Mouse (Mus musculus) spleen, postnatal 4 days (tissue): ENCODE measurements at regions not wholly inside any gene's neighbourhood (a gene's known extent, or its start where the extent isn't known, plus 50 kb on each side); places are given as distances from the start of the nearest gene placed in this dataset.

Experiments
- DNase-seq, 2 experiments: peaks; one replicate each; pipeline ENCODE4 v3.0.0; 2022; ENCODE audit warnings: low spot score in 2 of 2

DNA sequence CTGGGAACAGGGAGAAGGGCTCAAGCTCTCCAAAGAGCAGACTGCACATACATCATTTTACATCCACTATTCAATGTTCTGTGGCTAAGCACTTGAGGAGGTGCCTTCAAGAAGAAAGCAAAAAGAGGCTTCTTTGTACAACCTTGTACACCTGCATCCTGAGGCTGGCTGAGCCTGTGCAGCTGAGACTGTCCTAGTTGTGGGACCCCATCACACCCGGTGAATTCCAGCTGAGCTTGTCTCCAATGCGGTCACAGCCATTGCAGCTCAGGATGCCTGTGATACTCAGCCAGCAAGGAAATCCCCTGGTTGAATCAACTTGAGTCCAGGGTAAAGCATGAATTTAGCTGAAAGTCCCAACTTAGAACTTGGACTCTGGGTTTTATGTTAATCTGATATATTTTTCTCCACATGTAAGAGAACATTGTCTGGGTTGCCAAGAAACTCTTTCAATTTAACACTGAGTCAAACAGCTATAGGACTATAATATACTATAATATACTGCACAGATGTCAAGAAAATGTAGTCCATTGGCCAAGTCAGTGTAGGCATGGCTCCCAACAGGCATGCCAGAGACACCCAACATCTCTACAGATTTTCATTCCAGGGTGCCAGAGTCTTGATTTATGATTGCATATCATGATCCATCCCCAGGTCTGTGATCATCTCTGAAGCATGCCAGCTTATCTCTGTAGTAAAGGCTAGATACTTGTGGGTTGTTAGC is 599.2 kb downstream of the Pard3 start:
- no peak for DNase-seq

- DNase-seq = no peak
Observed at GRCm38 (mm10) chr8:127666606-127667005, 602.9 kb downstream of the Pard3 start.

DNA sequence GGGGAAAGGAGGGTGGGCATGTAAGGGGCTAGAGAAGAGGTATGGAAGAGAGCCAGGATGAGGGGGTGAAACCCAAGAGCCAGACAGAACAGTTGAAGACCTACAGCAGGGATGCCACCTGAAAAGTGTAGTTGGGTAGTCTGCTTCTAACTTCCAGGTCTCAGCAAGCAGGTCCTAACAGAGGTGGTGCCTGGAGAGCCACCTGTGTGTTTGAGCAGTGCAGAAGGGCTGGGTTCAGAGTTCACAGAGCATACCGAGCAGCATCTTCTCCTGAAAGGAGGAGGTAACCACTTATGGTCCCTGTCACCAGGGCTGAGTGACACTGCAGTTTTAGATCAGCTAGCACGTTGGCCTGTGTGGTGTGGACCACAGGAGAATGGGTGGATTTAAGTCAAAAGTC is 605.3 kb downstream of the Pard3 start:
- no peak for DNase-seq

DNA sequence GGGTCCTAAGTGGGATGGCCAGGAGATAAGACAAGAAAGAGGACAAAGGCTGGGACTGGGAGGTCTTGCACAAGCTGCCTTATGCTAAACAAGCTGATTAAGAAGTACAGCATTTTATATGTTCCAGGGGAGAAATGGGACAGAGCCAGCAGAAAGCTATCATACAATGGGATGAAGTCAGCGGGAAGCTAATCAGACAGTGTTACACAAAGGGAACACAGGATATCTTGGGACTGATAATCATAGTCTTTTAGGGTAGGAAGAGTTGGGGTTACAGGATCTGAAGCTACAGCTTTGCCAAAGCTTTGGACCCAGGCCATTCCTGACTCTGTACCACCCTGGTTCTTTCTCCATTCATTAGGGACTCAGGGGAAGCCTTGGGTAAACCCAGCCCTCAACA is 610.4 kb downstream of the Pard3 start:
- DNase-seq = no peak

DNA sequence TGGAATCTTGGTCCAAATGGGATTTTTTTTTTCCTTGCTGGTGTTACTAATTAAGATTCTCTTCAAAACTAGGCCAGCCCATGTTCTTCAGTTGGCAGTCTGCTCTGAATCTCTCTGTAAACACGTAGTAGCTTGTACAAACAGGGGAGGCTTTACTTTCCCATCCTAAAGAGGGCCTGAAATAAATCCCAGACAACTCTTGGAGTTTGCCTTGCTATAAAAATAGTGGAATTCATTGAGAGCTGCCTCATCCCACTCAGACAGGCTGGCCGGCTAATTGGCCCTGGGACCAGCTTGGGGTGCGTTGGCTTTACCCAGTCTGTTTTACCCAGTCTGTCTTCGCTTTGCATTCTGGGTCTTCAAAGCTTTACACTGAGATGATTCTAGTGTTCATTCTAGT is 611.7 kb downstream of the Pard3 start:
- DNase-seq = no peak

DNA sequence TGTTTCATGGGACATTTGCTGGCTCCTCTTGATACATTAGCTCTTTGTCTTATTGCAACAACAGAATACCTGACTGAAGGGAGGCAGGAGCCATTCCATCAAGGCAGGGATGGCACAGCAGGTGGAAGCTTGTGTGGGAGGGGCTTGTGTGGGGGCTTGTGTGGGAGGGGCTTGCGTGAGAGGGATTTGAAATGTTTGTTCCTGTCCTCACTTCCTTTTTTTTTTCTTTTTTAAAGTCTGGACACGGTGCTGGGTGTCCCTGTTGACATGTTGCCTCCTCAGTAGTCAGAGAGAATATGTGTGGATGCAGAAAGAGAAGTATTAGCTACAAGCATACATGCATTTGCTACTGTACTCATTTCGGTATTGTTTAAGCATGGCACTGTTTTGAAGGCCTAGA is 616.5 kb downstream of the Pard3 start:
- DNase-seq = no peak

DNA sequence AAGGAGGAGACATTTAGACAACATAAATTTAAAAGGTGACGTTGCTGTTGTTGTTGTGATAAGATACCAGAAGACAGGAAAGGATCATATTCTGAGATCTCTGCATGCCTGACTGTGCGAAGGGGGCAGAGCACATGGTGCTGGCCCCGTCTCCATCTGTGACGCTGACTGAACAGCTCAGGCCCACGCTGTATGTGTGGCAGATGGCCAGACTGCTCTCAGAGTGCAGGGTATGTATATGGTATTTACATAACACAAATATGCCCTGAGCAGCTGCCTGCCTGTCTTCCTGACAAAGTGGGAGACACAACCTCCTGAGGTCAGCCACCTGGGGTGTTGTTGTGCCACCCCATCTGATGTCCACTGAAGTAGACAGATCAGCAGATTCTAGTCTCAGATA is 620.5 kb downstream of the Pard3 start:
- no peak for DNase-seq

GRCm38 (mm10) chr8:127690792-127691191 is 627.1 kb downstream of the Pard3 start:
- DNase-seq = no peak

- DNase-seq = no peak
Observed at GRCm38 (mm10) chr8:127698404-127698803, 634.7 kb downstream of the Pard3 start.

GRCm38 (mm10) chr8:127704406-127704805 is 640.7 kb downstream of the Pard3 start:
- DNase-seq = no peak

GRCm38 (mm10) chr8:127706051-127706835 is 642.5 kb downstream of the Pard3 start:
- DNase-seq = no peak

DNA sequence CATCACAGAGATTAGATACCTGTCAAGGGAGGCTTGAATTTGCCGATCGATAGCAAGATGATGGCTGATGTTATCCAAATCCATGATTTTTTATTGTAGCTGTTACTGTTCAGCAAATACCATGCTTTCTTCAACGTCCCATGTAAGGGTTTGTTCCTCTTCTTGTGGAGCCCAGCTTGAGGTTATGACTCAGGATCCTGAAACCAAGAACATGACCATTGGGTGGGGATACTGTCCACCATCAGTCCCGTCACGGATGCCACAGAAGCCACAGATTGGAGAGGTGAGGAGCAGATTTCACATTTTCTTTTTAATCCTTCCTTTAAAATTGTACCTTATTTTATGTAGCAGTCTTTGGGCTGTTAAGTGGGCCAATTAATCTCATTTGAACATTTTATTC is 645.7 kb downstream of the Pard3 start:
- DNase-seq = no peak

- no peak for DNase-seq
Observed at GRCm38 (mm10) chr8:127715097-127715496, 643.3 kb upstream of the Nrp1 start.

DNA sequence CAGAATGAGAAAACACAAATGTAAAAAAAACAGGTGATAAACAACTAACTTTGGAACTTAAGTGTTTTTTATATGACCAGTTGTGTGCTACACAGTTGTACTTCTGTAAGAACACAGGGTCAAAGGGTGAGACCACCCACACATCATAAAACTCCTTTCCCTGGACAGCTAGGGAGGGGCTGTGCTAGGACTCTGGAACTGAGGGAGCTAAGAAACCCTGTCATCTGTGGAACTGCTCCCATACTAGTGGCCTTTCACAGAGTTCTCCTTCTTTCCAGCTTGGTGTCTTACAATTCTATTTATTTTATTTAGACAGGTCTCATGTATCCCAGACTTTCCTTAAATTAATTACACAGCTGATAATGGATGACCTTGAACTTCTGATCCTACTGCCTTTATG is 640.4 kb upstream of the Nrp1 start:
- DNase-seq = no peak

DNA sequence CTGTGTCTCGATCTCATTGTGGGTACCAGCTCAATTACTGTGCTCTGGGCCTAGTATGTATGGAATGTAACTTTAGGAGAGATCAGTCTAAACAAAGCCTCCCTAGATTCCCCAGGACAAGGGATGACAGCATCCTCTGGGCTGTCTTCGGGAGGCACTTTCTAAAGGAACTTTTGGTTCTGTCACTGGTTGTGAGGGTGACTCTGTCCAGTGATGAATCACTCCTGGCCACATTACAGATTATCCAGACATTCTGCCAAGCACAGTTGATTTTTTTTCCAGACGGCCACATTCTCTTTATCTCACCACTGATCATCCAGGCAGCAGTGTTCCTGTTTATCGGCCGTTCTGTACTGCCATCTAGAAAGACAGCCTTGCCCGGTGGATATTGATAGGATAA is 638.5 kb upstream of the Nrp1 start:
- no peak for DNase-seq

DNA sequence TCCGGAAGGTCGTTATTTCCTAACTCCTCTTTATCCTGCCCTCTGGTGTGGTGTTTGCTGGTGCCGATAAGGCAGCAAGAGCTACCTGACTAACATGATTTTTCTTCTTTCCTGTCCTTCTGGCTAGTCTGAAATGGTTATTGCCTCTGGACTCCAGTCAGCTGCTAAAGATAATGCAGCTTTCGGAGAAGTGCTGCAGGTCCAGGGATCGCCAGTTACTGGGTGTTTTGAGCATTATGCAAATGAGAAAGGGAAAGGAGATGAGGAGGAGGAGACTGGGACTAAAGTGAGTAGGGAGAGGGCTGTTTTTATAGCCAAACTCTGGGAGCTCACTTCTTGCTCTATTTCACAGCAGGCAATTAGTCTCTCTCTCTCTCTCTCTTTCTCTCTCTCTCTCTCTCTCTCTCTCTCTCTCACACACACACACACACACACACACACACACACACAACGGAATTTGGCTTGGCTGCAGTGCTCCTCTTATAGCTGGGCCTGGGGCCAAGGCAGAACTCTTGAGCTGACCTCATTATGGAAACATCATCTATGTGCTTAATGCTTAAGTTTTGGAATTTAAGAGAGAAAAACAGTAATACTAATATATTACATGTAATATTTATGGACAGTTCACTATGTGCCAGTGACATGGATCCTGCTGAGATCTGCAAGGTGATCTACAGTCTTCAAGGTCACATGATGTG is 637.7 kb upstream of the Nrp1 start:
- no peak for DNase-seq

- no peak for DNase-seq
Observed at GRCm38 (mm10) chr8:127721624-127722023, 636.8 kb upstream of the Nrp1 start.

DNA sequence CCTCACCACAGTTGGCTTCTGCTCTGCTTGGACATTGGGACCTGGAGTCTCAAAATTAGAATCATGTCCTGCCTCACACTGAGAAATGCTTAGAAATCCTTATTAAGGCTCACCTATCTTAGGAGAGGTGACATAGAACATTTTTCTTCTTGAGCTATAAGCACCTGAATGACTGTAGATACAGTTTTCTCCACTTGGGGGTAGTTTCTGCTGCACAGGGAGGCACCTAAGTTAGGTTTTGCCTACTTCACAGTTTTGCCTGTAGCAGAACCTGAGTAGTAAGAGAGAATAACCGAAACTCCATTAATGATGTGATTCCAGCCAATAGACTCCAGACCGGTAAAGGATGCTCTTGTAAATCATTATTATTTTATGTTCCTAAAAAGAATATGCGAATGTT is 624.3 kb upstream of the Nrp1 start:
- no peak for DNase-seq

- no peak for DNase-seq
Observed at GRCm38 (mm10) chr8:127742236-127742635, 616.2 kb upstream of the Nrp1 start.

- no peak for DNase-seq
Observed at GRCm38 (mm10) chr8:127745221-127745620, 613.2 kb upstream of the Nrp1 start.

GRCm38 (mm10) chr8:127746456-127746855 is 611.9 kb upstream of the Nrp1 start:
- no peak for DNase-seq

DNA sequence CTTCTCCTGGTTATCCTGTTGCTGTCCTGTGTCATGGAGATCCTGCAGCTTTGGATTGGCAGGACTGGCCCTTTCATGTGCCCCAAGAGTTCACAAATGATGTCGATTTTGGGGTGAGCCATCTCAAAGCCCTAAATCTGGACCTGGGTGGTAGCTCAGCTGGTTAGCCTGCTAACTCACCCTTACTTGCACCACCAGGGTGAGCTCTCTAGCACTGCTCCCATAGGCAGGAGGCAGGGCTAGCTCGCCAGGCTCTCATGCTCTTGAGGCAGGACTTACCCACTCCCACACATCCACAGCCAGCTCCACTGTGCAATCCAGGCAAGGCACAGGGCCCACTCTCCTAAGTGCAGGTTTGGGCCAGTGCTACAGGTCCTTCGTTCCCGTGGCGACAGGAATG is 605.5 kb upstream of the Nrp1 start:
- DNase-seq = no peak
